Mouse (Mus musculus) limb, embryonic 10.5 days (tissue): ENCODE results near the gene Ddx39. TPM values are rescaled to one million over a fixed set of nuclear protein-coding genes. Genes with fewer than 3 reads are reported as not detected.

ENCODE experiments used
- DNase-seq: peaks from one replicate; pipeline ENCODE4 v3.0.0-alpha.2; 2017; ENCODE audit warnings: low spot score
- H3K27ac ChIP-seq: fragments of 300-500 bp; sonication (generic); 2 replicates; pipeline ENCODE4 v1.5.1; 2016; ENCODE audit warnings: mild to moderate bottlenecking
- H3K27me3 ChIP-seq: fragments of 300-500 bp; sonication (generic); 2 replicates; pipeline ENCODE4 v1.6.1; 2016; ENCODE audit warnings: low read depth, mild to moderate bottlenecking; ENCODE audit not compliant: poor library complexity, severe bottlenecking
- H3K36me3 ChIP-seq: fragments of 300-500 bp; sonication (generic); 2 replicates; pipeline ENCODE4 v1.6.1; 2016; ENCODE audit warnings: mild to moderate bottlenecking, moderate library complexity
- H3K4me1 ChIP-seq: fragments of 300-500 bp; sonication (generic); 2 replicates; pipeline ENCODE4 v1.6.1; 2016
- H3K4me3 ChIP-seq: fragments of 300-500 bp; sonication (generic); 2 replicates; pipeline ENCODE4 v1.5.1; 2016; ENCODE audit warnings: mild to moderate bottlenecking, moderate library complexity
- H3K9me3 ChIP-seq: fragments of 300-500 bp; sonication (generic); replicated peaks from 2 replicates; pipeline ENCODE4 v1.6.1; 2016; ENCODE audit warnings: mild to moderate bottlenecking
- WGBS: fragments of 180-500 bp; shearing (Covaris S2); methylation state at CpG from one replicate; pipeline ENCODE4 v1.1.7; 2016; 5-methylcytosine and 5-hydroxymethylcytosine counted together
- polyA plus RNA-seq: library from polyadenylated mRNA; unstranded; fragments of >200 nt; fragmentation: Nextera tagmentation; extraction: Ambion mirVana; gene quantifications from 2 replicates; pipeline ENCODE4 v1.2.1, GENCODE M21; 2016

Ddx39 gene
- polyA plus RNA-seq, 1 experiment from 2014 or later = 295 TPM

DNA sequence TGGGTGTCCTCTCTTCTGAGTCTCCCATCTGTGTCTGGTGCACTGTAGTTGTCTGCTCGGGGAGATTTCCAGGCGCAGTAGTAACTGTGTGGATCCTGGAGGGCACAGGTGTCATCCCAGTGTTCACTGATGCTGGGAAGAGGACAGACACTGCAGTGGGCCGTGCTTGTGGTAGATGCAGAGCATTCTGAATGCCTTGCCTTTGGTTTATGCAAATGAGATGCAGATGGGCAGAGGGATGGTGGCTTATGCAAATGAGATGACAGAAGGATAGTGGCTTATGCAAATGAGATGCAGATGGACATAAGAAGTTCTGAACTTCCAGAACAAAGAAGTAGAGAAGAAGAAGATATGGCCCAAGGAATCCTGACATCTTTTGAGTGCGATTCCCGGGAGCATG, 16.9 kb downstream of the Ddx39 start:
- Histone ChIP-seq H3K9me3 (no peaks in the 10 kb centered on the region), H3K27me3 (no peaks in the 10 kb centered on the region), H3K36me3 (peaks cover 47% of the 10 kb centered on the region), H3K4me3 (no peak overlapping the region), H3K27ac (no peak overlapping the region), H3K4me1 (peaks cover 7% of the 10 kb centered on the region; the same call in 1 of the 2 replicates)
- WGBS = 80% methylated on average over 5 of the region's 5 CpGs
- DNase-seq = no peak

GRCm38 (mm10) chr8:83732919-83733318, 17.9 kb downstream of the Ddx39 start:
- Histone ChIP-seq H3K4me1 (peaks cover 13% of the 10 kb centered on the region), H3K36me3 (peaks cover 42% of the 10 kb centered on the region)
- WGBS = 88% methylated on average over 6 of the region's 6 CpGs

DNA sequence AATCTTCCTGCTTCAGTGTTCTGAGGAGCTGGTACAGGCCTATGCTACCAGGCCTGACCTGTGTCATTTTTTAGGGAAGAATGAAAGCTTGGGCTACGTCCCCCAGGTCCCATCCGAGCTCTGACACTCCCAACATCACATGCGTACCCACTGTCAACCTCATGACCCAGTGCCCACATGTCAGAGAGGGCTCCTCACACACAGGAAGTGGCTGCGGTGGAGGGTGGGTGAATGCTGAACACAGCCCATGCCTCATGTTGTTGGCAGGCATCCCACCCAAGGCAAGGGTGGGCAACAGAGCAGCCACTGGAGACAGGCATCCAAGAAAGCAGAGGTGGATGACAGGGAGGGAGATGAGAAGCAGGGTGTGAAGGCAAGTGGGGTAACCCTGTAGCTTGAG, 21.7 kb downstream of the Ddx39 start:
- peaks cover 12% of the 10 kb centered on the region for H3K36me3 ChIP-seq
- WGBS = 92% methylated on average over 4 of the region's 4 CpGs
- H3K4me3 ChIP-seq = no peak overlapping the region
- peaks cover 43% of the 10 kb centered on the region for H3K4me1 ChIP-seq
- peaks cover 6% of the 10 kb centered on the region; the same call in 1 of the 2 replicates for H3K27me3 ChIP-seq
- no peak overlapping the region for H3K27ac ChIP-seq
- no peak for DNase-seq
- no peaks in the 10 kb centered on the region for H3K9me3 ChIP-seq

More at GRCm38 (mm10) chr8:83732919-83733318, 17.9 kb downstream of the Ddx39 start:
- Histone ChIP-seq H3K4me3 (no peak overlapping the region), H3K27me3 (no peaks in the 10 kb centered on the region), H3K27ac (no peak overlapping the region), H3K9me3 (no peaks in the 10 kb centered on the region)
- no peak for DNase-seq

GRCm38 (mm10) chr8:83737346-83737745, 22.4 kb downstream of the Ddx39 start:
- no peak overlapping the region for H3K4me3 ChIP-seq
- no peaks in the 10 kb centered on the region for H3K9me3 ChIP-seq
- peaks cover 6% of the 10 kb centered on the region; the same call in 1 of the 2 replicates for H3K36me3 ChIP-seq
- no peak for DNase-seq
- 86% methylated on average over 4 of the region's 4 CpGs for WGBS
- H3K4me1 ChIP-seq = peaks cover 47% of the 10 kb centered on the region
- H3K27me3 ChIP-seq = peaks cover 12% of the 10 kb centered on the region
- H3K27ac ChIP-seq = peak overlapping the region; percentile 91; the same call in 1 of the 2 replicates

- H3K27ac ChIP-seq = peak overlapping the region; percentile 91
- H3K4me3 ChIP-seq = no peak overlapping the region
- DNase-seq = no peak
- peaks cover 47% of the 10 kb centered on the region for H3K4me1 ChIP-seq
- H3K27me3 ChIP-seq = peaks cover 17% of the 10 kb centered on the region
- H3K9me3 ChIP-seq = no peaks in the 10 kb centered on the region
- H3K36me3 ChIP-seq = 0 out of 2 replicates have a peak, but pooled peaks cover 6% of the 10 kb centered on the region
- 80% methylated on average over 4 of the region's 4 CpGs for WGBS
Observed at GRCm38 (mm10) chr8:83737852-83738562, 23.0 kb downstream of the Ddx39 start.

DNA sequence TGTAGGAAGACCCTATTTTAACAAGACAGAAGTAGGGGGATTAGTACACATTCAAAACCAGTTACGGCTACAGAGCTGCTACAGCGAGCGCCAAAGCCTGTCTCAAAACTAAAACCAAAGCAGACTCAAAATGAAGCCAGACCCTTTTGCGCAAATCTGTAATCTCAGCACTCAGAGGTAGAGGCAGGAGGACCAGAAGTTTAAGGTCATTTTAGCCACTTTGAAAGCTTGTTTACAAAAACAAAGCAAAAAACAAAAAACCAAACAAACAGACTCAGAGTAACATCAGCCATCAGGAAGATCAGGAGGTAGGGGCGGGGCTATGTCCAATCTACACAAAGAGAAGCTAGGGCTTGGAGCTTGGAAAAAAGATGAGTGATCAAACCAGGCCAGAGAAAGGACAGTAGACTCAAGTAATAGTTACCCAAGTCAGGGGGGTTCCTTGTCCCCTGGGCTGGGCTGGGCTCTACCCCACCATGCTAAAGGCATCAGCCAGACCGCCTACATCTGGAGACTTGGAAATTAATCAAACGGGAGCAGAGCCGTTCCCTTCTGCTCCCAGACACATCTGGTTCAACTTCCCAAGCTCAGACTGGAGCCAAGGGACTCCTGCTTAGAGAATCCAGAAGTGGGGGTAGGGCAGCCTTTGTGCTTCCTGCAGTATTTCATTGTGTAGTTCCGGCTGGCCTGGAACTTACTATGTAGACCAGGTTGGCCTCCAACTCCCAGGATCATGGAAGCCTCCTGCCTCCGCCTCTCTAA, 24.2 kb downstream of the Ddx39 start:
- peaks cover 17% of the 10 kb centered on the region for H3K27me3 ChIP-seq
- 55% methylated on average over 10 of the region's 10 CpGs for WGBS
- no peaks in the 10 kb centered on the region for H3K9me3 ChIP-seq
- H3K36me3 ChIP-seq = 0 out of 2 replicates have a peak, but pooled peaks cover 6% of the 10 kb centered on the region
- H3K4me1 ChIP-seq = peaks cover 47% of the 10 kb centered on the region
- peak; percentile 64 for DNase-seq
- no peak overlapping the region for H3K4me3 ChIP-seq
- peak overlapping the region; percentile 91 for H3K27ac ChIP-seq

DNA sequence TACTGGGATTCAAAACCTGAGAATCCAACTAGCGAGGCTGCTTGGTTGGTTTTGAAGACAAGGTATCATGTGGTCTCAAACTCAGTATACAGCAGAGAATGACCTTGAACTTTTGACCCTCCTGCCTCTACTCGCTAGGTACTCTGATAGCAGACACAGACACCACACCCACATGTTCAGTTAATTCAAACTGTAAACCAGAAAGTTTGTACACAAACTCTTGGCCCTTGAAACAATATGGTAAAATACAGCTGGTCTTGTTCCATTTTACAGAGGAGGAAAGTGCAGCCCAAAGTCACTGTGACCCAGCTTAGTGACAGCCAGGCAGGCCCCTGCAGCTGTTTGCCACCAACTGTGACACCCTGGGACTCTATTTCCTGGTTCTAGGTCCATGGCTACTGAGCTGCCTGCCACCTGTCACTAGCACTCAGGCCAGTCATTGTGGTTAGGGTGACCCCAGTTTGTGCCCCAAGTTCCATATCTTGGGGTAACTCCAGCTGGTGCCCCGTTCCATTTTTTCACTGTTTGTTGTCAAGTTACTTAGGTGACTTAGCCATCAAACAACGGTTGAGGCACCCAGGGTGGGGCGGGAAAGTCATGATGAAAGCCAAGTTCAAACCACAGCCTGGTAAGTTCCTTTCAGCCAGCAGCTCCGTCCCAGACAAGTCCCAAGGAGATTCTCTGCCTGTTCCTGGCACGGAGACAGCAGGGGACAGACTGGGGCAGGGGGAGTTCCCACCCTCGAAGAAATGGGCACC, 24.9 kb downstream of the Ddx39 start:
- Histone ChIP-seq H3K4me1 (peaks cover 47% of the 10 kb centered on the region), H3K36me3 (0 out of 2 replicates have a peak, but pooled peaks cover 6% of the 10 kb centered on the region), H3K4me3 (peak overlapping the region; percentile 68; the same call in 1 of the 2 replicates), H3K27me3 (peaks cover 17% of the 10 kb centered on the region), H3K27ac (peak overlapping the region; percentile 91), H3K9me3 (no peaks in the 10 kb centered on the region)
- DNase-seq = peak; percentile 35
- WGBS = 46% methylated on average over 8 of the region's 8 CpGs

GRCm38 (mm10) chr8:83740586-83740975, 25.6 kb downstream of the Ddx39 start:
- Histone ChIP-seq H3K4me3 (peak overlapping the region; percentile 68), H3K36me3 (0 out of 2 replicates have a peak, but pooled peaks cover 6% of the 10 kb centered on the region), H3K27ac (peak overlapping the region; percentile 91), H3K9me3 (no peaks in the 10 kb centered on the region), H3K27me3 (peaks cover 21% of the 10 kb centered on the region), H3K4me1 (peaks cover 47% of the 10 kb centered on the region)
- 23% methylated on average over 3 of the region's 3 CpGs for WGBS
- no peak for DNase-seq

DNA sequence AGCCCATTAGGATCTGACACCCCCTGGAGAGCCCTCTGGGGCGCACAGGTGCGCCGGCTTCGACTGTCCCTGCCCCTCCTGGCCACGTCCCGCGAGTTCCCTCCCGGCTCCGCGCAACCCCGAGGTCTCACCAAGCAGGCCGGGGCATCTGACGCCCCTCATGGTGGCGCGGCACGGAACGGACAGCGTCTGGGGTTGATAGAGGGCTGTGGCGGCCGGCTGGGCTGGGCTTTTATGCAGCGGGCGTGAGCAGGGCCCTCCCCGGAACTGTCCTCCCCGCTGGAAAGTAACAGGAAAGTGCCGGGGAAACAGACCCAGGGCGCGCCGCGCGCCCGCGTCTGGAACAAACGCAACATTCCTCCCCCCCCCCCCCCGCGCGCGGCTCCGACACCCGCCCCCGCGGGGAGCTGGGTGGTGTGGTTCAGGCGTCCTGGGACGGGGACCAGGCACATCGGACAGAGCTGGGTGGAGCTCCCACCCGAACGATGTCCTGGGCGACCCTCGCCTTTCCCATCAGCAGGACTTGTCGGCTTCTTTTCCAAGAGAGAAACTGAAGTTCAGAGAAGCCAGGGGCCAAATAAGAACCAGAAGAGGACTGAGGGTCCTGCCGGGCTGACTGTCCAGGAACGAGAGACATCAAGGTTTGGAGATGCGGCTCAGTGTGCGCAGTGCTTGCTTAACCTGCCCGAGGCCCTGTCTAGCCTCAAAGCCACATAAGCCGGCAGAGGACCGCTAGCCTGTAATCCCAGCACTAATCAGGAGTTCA, 26.2 kb downstream of the Ddx39 start, which contains the start of gene Adgre5:
TSS of gene Adgre5 (minus strand) at position 351 of the 766 bp plus-strand sequence.
- 0 out of 2 replicates have a peak, but pooled peaks cover 6% of the 10 kb centered on the region for H3K36me3 ChIP-seq
- peak; percentile 77 for DNase-seq
- WGBS = under 1% methylated on average over 53 of the region's 56 CpGs

GRCm38 (mm10) chr8:83741849-83742655, 27.1 kb downstream of the Ddx39 start:
- H3K9me3 ChIP-seq = no peaks in the 10 kb centered on the region
- 0 out of 2 replicates have a peak, but pooled peaks cover 3% of the 10 kb centered on the region for H3K36me3 ChIP-seq
- H3K4me1 ChIP-seq = peaks cover 47% of the 10 kb centered on the region
- peak overlapping the region; percentile 91 for H3K27ac ChIP-seq
- 80% methylated on average over 19 of the region's 19 CpGs for WGBS
- peak overlapping the region; percentile 68 for H3K4me3 ChIP-seq
- no peak for DNase-seq
- H3K27me3 ChIP-seq = peaks cover 35% of the 10 kb centered on the region

More for the DNA sequence above, 26.2 kb downstream of the Ddx39 start, which contains the start of gene Adgre5:
- H3K27ac ChIP-seq = peak within 1 kb of the TSS; percentile 91
- H3K4me3 ChIP-seq = peak within 1 kb of the TSS; percentile 68
- H3K9me3 ChIP-seq = no peaks in the 10 kb centered on the region
- H3K4me1 ChIP-seq = peaks cover 47% of the 10 kb centered on the region
- peaks cover 26% of the 10 kb centered on the region for H3K27me3 ChIP-seq

DNA sequence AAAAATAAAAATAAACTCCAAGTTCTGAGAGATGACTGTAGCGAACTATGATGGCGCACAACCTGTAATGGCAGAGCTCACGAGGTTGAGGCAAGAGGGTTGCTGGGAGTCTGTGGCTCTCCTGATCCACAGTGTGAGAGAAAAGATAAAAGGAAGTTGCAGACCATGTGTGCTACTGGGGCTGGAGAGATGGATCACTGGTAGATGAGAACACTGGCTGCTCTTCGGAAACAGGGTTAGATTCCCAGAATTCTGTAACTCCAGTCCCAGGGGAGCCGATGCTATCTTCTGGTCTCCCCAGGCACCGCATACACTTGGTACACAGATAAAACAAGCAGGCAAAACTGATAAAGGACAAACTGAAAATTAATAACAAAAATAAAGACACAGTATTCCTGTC, 28.0 kb downstream of the Ddx39 start:
- no peaks in the 10 kb centered on the region for H3K9me3 ChIP-seq
- no peak overlapping the region for H3K27ac ChIP-seq
- no peak overlapping the region for H3K4me3 ChIP-seq
- H3K4me1 ChIP-seq = peaks cover 47% of the 10 kb centered on the region
- 96% methylated on average over 6 of the region's 6 CpGs for WGBS
- DNase-seq = no peak
- H3K36me3 ChIP-seq = no peaks in the 10 kb centered on the region
- peaks cover 44% of the 10 kb centered on the region for H3K27me3 ChIP-seq
